Mouse (Mus musculus) frontal cortex, postnatal 14 days (tissue): ENCODE results near the gene Srrd.

ENCODE experiments used
- DNase-seq, 2 experiments: peaks; one replicate each; pipeline ENCODE4 v3.0.0; 2022; ENCODE audit warnings: low spot score in 2 of 2

Srrd gene

DNA sequence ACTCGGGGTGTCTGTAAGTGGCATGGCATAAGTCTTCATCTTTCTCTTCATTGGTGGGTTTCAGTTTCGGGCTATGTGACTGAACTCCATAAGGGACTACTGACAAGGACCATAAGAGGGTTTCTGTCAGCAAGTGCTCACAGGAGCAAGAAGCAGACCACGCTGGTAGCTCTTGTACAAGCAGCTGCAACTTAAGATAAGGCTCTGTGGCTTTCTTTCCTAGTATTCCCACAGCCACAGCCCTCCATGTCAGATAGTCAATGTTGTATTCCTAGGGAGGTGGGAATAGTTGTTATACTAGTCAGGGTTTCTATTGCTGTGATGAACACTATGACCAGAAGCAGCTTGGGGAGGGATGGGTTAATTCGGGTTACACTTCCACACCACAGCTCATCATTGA is 16.7 kb upstream of the Srrd start:
- no peak for DNase-seq

DNA sequence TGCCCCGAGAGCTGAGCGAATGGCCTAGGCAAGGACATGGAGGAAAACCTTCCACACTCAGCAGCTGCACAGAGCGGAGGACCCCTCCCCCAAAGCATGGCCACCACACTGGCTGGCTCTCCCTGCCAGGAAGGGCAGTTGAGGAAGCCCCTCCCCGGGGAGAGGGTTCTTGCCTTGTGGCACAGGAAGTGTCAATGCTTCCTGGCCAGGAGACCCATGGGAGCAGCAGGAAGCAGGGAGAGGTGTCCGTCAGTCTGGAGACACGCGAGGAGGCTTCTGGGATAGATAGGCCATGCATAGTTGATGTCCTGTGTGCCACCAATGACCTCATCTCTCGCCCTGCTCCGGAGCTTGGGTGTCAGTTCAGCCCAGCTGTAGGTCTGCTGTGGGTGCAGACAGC is 13.5 kb upstream of the Srrd start:
- no peak for DNase-seq

DNA sequence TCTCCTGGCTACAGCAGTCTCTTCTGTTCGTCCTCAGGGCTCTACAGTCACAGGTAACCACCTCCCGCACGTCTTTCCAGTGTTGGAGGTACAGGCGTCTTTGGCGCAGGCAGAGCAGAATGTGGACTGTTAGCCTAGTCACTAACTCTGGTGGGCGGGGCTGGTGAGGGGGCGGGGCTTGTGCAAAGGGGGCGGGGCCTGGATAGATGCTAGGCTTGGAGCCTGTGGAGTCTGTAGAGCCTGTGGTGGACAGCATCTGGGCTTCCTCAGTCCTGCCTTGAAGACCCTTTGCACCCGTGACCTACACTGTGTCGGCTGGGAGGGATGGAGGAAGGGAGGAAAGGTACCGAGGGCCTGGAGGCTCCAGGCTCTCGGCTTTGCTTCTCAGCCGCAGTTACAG is 13.1 kb upstream of the Srrd start, which contains the start of gene Gm6583:
Gm6583 (minus strand) TSS at position 124 of the 400 bp plus-strand sequence.
- DNase-seq = no peak

DNA sequence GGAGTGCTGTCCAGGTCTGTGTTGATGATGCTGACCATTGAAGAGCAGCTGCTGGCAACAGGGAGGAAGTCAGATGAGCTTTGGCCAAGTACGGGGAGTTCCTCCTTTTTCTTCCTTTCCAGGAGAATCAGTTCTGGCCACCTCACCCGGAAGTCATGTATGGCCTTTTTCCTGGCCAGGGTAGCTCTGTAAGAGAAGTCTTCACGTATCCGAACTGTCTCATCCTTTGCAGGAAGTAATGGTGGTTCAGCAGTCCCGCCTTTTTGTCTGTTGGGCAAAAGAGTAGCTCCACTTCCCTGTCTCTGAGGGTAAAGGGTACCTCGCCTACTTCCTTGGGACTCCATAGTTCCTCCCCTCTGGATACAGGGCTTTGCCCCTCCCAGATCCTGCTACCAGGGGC is 12.7 kb upstream of the Srrd start:
- no peak for DNase-seq

DNA sequence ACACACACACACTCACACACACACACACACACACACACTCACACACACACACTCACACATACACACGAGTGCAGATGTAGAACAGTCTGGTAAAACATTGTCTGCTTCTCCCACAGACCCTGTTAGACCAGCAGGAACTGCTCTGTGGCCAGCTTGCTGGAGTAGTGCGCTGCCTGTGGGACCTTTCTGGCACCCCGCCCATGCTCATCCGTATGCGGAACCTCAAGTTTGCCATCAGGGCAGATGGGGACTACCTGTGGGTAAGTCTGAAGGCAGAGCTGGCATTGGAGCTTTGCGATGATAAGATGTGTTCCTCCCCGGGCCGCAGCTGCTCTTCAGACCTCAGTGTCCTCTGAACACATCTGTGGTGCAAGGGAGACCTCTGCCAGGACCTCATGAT is 6.3 kb upstream of the Srrd start:
- DNase-seq = no peak

DNA sequence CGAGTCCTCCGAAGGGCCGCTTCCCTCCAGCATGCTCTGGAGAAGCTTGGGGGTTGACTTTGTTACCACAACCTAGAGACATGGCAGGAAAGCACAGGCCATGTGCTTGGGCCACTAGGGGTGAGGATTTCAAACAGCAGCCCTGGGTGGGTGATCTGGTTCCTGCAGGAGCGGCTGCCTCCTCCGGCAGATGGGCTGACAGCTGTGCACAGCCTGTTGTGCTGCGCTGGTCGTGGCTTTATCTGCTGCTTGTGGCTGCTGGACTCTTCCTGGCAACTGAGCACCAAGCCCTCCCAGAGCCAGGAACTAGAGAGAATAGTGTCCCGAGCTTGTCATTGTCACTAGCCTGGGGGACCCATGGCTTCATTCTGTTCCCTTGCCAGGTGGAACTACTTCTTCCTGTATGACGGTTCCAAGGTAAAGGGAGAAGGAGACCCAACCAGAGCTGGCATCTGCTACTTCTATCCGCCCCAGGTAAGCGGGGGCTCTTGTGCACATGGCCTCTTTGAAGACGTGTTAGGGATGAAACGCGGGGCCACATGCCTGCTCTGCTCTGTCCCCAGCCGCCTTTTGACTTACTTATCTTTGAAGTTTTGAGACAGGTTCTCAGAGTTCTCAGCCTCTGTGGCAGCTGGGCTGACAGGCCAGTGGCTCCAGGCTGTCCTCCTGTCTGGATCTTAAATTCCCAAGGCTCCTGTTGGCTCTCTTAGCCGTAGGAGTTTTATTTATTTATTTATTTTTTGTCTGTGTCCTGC is 3.5 kb upstream of the Srrd start:
- no peak for DNase-seq

DNA sequence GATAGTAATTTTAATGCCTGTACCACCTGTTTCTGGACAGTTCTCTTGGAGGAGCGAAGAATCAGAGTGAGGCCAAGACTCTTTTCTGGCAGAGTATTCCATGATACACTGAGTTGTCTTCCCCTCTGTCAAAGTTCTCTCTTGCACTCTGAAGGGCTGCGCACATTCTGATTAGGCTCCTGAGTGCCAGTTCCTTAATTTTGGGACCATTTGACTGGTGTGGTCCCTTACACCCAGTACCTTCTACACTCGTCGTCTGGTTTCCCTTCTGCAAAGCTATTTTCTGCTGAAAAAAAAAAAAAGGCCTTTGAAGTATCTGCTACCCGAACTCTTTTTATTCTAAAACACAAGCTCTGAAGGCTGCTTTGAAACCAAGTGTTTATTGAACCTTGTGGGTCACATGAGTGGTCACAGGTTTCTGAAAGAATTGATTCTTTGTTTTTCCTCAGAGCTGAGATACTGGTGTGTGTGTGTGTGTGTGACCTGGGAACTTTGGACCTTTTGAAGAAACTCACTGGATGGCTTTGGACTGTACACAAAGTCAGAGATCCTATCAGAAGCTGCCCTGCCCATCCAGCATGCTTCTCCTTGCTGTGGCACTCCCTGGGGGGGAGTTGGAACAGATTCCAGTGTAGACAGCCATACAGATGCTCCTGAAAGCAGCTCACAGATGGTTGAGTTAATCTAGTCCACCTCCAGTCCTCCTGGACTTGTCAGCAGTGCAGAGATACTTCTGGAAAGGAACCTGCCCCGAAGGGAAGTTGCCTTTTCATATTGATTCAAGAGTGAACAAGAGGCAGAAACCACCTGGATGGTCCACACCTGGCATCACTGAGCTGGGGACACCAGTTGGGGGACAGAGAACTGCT is 1.5 kb upstream of the Srrd start:
- no peak for DNase-seq

DNA sequence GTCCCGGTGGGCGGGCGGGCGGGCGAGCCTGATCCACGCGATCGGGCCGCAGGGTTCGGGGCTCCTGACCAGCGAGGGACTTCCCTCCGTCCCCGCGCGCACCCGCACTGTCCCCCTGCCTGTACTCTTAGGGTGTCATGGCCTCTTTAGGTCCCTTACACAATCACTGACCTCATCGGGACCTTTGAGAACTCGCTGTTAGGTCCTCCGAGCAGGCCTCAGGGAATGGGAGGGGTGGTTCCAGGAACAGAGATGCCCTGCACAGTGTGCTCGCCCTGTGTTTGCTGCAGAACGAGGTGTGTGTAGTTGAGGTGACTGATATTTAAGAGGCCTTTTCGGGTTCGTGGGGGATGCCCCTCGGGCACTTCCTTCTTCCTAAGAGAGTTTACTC is 360 bp upstream of the Srrd start:
- no peak for DNase-seq

DNA sequence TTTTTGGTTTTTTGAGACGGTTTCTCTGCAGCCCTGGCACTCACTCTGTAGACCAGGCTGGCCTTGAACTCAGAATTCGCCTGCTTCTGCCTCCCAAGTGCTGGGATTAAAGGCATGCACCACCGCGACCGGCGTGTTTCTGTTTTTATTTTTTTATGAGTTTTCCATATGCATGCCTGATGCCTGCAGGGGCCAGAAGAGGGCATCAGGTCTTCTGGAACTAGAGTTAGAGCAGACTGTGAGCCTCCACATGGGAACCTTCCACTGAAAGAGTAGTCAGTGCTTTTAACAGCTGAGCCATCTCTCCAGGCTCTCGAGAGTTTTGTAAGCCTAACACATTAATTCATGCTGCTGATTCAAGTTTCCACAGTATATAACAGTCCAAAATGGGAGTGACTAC is 3.6 kb downstream of the Srrd start:
- no peak for DNase-seq

DNA sequence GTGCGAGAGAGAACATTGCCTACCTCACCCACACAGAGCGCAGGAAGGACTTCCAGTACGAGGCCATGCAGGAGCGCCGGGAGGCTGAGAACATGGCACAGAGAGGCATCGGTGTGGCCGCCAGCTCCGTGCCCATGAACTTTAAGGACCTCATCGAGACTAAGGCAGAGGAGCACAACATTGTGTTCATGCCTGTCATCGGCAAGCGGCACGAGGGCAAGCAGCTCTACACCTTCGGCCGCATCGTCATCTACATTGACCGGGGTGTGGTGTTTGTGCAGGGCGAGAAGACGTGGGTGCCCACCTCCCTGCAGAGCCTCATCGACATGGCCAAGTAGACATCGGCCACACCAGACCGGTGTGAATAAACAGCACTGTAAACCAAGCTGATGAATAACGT is 5.8 kb downstream of the Srrd start:
- no peak for DNase-seq

DNA sequence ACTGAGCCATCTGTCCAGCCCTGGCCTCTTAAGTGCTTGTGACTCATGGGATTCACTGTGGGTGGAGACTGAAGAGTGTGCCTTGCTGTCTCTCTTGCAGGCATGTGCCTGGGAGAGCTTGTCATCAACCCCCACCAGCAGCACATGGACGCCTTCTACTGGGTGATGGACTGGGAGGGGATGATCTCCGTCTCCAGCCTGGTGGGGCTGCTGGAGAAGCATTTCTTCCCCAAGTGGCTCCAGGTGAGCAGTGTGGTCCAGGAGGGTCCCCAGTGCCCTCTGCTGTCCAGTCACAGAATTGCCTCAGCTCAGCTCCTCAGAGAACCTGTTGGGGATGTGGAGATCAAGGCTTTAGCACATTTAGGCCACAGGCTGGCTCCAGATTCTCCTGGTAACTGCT is 7.4 kb downstream of the Srrd start:
- DNase-seq = peak in 1 of 2 experiments; percentile 44

DNA sequence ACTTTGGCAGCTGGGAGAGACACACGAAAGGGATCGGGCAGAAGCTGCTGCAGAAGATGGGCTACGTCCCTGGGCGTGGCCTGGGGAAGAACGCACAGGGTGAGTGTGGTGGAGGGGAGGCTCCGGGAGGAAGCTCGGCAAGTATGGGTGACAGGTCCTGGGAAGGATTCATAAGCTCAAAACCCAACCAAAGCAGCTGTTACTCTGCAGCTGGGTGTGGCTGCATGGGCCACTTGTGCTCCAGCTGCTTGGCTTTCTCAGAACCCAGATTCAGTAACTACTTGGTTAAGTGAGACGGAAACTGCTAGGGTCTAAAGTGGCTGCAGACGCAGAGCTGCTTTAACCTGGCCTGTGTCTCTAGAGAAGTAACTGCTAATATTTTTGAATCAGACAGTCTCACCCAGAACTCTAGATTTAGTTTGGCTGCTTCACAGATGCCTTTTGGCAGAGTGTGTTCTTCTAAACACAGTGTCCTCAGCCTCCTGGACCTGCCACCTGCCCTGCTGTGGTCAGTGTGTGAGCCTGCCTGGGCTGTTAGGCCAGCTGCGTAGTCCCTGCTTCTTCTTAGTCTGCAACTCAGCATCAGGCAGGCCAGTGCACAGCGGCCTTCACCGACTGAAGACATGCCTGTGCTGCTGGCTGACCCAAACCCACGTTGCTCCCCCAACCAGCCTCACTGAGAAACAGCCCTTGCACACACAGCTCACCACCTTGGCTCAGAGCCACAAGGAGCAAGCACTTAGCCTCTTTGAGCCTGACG is 12.9 kb downstream of the Srrd start:
- DNase-seq = no peak

DNA sequence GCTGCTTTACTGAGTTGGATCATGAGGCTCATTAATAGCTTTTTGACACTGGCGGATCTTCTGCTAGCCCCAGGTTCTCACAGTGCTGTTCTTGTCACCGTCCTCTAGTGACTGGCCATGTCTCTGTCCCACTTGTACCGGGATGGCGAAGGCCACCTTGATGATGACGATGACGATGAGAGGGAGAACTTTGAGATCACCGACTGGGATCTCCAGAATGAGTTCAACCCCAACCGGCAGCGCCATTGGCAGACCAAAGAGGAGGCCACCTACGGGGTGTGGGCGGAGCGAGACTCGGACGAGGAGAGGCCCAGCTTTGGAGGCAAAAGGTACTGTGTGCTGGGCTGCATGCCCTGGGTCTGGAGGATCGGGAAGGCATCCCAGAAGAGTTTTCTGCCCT is 15.0 kb downstream of the Srrd start:
- DNase-seq = no peak

DNA sequence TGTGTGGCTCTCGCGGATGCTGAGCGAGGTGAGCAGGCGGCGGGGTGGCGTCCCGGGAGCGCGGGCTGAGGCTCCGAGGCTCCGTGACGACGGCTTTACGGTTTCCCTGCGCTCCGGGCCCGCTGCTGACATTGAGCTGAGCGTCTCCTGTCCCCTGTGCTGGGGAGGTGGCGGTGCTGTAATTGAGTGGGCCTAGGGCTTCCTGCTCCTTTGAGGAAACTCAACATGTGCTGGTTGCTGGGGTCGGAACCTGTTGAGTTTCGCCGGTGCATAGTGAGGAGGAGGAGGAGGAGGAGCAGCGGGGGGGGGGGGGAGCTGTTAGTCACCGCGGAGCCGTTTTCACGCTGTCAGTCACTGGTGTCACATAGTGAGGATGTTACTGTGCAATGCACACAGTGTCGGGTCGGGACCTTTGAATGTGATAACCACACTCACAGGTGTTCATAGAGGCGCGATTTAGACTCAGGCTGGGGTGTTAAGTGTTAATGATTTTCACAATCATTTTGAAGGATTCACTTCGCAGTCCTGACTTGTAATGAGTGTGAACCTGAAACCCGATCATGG is 16.3 kb downstream of the Srrd start:
- no peak for DNase-seq

DNA sequence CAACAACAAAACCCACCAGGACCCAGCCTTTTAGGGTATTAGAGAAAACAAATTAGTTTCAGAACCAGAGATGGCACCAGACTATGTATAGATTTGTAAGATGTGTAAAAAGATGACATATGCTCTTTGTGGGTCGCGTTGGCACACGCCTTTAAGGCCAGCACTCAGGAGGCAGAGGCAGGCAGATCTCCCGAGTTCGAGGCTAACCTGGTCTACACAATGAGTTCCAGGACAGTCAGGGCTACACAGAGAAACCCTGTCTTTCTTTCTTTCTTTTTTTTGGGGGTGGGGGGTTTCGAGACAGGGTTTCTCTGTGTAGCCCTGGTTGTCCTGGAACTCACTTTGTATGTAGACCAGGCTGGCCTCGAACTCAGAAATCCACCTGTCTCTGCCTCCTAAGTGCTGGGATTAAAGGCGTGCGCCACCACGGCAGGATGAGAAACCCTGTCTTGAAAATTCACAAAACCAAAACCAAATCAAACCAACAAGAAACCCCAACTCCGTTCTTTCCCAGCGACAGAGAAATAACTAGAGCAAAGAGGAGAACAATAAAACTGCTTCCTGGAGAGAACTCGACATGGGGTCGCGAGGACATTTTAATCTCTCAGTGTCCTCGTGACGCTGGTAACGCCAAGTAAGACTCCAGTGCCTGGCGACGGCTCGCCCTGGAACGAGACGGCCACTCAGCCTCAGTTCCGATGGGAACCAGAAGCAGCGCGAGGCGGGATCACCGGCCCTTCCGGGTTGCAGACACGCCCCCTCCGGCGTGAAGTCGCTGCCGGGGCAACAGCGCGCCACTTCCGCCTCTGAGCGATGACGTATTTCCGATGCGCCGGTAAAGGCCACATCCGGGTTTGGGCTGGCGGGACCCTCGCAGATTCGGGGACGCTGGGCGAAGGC is 17.0 kb downstream of the Srrd start, which contains the start of gene Tfip11:
Tfip11 (plus strand) TSS at position 813 of the 900 bp plus-strand sequence.
- DNase-seq = peak; percentile 93 to 96

DNA sequence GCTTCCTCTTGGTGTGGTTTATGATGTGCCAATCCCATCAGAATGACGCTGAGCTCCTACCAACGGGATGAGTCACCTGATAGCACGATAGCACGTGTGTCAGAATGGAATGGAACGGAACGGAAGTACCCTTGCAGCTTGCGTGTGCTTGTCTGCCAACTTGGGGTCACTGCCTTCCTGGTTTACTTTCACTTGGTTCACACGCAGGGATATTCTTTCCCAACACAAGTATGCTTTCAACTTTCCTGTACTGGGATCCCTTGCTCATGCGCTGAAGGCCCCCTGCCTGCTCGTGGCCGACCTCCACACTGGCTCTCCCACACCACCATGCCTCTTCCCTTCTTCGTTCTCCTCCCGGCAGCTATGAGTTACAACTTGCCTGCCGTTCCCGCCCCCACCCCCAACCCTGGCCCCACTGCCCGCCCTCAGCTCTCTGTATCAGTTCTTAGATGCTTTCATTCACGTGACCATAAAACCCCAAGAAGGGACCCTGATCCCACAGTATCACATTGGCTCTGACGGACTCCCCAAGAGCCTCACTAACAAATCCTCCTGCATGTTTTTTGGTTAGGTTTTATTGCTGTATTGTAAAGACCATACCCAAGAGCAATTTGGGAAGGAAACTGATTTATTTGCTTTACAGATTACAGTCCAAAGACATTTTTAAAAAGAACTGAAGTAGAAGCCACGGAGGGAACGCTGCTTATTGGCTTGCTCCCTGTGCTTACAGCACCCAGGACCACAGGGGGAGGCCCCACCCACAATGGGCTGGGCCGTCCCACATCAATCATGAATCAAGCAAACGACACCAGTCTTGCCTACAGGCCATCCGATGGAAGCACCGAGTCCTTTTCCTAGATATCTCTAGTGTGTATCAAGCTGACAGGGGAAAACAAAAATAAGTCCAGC is 17.9 kb downstream of the Srrd start:
- no peak for DNase-seq

DNA sequence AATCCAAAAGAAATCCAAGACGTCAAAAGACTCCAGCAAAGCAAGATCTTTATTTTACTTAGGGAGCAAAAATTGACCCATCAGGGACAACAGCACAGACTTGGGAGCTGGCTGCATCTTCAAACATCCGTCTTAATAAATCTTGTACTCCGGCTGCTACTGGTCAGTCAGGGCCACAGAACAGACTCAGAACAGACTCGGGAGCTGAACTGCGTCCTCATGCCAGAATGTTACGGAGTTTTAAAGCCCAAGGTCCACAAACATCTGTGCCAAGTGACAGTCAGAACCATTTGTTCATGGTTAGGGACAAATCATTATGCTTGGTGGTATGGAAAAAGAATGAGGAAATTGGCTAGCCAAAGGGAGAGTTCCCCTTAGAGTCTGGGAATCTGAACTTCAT is 19.6 kb downstream of the Srrd start:
- no peak for DNase-seq

DNA sequence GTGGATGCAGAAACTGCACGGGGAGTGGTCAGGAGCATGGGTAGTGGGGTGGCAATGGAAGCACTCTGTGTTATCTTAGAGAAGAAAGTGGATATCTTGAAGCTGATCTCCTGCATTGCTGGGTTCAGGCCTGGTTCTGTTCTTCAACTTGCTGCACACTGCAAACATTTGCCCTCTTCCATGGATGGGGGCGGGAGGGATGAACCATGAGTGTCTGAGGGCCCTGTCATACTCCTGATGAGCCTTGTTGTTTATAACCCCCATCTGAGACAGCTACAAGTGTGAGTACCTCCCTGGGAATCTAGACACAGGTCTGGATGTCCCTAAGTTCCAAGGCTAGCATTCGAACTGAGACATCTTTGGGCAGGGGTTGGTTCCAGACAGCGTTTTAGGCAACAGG is 21.5 kb downstream of the Srrd start:
- no peak for DNase-seq

DNA sequence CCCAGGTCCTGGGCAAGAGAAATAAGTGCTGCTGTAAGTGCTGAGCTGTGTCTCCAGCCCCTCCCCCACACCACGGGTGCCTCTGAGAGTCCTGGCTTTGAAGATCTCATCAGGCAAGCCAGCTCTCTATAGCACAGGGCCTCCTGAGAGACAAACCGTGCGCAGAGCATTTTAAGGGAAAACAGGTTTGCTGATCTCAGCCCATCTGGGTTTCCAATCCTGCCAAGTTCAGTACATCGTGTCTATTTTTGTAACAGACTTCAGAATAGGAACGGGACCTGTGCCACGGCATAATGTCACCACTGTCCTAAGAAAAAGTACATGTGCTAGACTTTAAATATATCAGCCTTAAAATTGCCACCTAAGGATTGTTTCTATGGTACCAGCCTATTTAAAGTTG is 21.9 kb downstream of the Srrd start:
- DNase-seq = peak; percentile 66 to 82

DNA sequence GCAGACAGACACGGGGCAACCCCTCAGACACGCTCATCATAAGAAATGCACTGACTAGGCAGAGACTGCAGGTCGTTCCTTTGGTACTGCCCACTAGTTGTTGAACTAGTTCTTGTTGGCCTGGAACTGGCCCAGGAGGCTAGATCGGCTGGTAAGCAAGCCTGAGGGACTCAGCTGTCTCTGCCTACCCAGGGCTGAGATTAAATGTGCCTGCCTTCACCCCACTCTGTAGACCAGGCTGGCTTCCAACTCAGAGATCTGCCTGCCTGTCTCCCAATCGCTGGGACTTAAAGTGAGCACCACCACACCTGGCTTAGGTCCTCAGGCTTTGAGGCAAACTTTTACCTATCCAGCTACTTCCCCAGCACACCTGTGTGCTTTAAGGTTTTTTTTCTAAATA is 22.5 kb downstream of the Srrd start:
- no peak for DNase-seq
